Mouse (Mus musculus) E14TG2a.4 (cell line): ENCODE data around the gene Clybl.

Source experiments
- H3K27me3 ChIP-seq: 2 replicates; pipeline ENCODE4 v1.6.1; 2014; ENCODE audit warnings: low read length, control low read depth; ENCODE audit not compliant: insufficient read depth
- H3K36me3 ChIP-seq: 2 replicates; pipeline ENCODE4 v1.6.1; 2014; ENCODE audit warnings: low read length, control low read depth; ENCODE audit not compliant: insufficient read depth
- H3K4me1 ChIP-seq: replicated peaks from 2 replicates; pipeline ENCODE4 v1.6.1; 2014; ENCODE audit warnings: low read depth, low read length, control low read depth
- H3K4me3 ChIP-seq: replicated peaks from 2 replicates; pipeline ENCODE4 v1.5.1; 2014; ENCODE audit warnings: mild to moderate bottlenecking, low read length
- H3K9me3 ChIP-seq: 2 replicates; pipeline ENCODE4 v1.6.1; 2014; ENCODE audit warnings: low read length, control low read depth
- CTCF ChIP-seq: conservative IDR thresholded peaks from 2 replicates; pipeline ENCODE4 v1.5.1; 2014; ENCODE audit warnings: low read length
- NANOG ChIP-seq: IDR thresholded peaks from 2 replicates; pipeline ENCODE4 v1.6.1; 2014; ENCODE audit warnings: borderline replicate concordance, low read length, mixed read lengths
- POU5F1 ChIP-seq: IDR thresholded peaks from 2 replicates; pipeline ENCODE4 v1.6.1; 2014; ENCODE audit warnings: low read length, borderline replicate concordance

Clybl gene

DNA sequence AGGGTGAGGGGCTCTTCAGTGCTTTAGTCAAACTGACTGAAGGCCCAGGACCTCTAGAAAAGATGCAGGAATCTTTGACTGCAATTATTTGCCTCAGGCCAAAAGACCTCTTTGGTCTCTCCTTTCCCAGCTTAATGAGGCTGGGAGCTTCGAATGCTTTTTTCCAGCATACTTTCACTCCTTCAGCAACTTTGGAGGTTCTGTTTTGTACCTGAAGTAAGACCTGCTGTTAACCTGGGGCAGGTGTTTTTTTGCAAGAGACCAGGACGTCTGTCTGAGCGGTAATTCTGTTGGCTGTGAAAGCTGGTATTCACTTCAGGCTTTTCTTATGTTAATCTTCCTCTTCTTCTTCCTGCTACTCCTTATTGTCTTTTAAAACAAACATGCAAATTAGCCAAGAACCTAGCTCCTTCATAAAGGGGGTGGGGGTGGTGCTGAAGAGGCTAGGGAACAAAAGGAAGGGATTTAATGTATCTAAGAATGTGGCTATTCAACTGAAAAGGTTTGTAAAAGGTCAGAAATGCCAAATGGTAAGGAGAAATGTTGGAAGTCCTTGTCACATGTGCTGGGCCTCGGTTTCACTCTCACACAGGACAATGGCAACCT is 234.8 kb downstream of the Clybl start:
- no peaks in the 10 kb centered on the region for H3K9me3 ChIP-seq
- no peaks in the 10 kb centered on the region for H3K36me3 ChIP-seq
- peaks cover 81% of the 10 kb centered on the region for H3K4me1 ChIP-seq
- TF ChIP-seq CTCF (no peak), NANOG (peak; percentile 35; the same call in 1 of the 2 replicates), POU5F1 (peak; percentile 49; the same call in 1 of the 2 replicates)
- no peaks in the 10 kb centered on the region for H3K27me3 ChIP-seq
- 0 out of 2 replicates have a peak overlapping the region, but pooled peaks have one; percentile 14 for H3K4me3 ChIP-seq

- H3K36me3 ChIP-seq = no peaks in the 10 kb centered on the region
- H3K4me1 ChIP-seq = peaks cover 56% of the 10 kb centered on the region
- TF ChIP-seq NANOG (no peak), CTCF (no peak), POU5F1 (no peak)
- no peaks in the 10 kb centered on the region for H3K27me3 ChIP-seq
- H3K9me3 ChIP-seq = no peaks in the 10 kb centered on the region
- no peak overlapping the region for H3K4me3 ChIP-seq
Observed at GRCm38 (mm10) chr14:122424441-122424840, 242.9 kb downstream of the Clybl start.

GRCm38 (mm10) chr14:122426529-122427203 is 245.2 kb downstream of the Clybl start:
- Histone ChIP-seq H3K4me3 (no peak overlapping the region), H3K4me1 (peaks cover 44% of the 10 kb centered on the region), H3K27me3 (no peaks in the 10 kb centered on the region), H3K36me3 (no peaks in the 10 kb centered on the region), H3K9me3 (no peaks in the 10 kb centered on the region)
- TF ChIP-seq POU5F1 (no peak), CTCF (no peak)

DNA sequence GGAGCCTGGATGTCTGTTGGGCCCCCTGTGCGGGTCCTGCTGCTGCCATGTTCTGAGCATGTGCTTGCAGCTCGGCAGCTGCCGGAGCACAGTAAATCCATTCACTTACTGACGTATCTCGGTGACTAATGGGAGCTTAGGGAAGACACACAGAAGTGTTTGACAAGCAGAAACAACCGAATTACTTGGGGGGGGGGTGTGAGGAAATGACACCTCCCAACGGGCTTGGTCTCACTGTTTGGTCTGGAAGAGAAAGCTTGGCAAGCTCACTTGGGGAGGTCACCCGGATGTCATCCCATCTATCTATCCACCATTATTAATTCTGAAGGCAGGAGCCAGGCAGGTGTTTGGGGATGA is 245.7 kb downstream of the Clybl start:
- no peaks in the 10 kb centered on the region for H3K27me3 ChIP-seq

DNA sequence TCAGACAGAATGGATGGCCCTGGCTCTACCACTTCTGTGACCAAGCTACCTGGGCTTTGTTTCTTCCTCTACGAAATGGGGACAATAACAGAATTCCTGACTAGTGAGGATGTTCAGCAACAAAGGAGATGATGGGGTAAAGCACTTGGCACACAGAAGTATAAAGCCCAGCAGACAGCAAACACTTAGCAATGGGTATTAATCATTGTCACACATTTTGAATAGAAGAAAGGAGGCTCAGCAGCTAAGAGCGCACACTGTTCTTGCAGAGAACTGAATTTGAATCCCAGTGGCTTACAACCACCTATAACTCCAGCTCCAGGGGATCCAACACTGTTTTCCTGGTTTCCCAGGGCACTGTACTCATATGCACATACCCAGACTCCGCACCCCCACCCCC is 246.2 kb downstream of the Clybl start:
- Histone ChIP-seq H3K4me1 (peaks cover 44% of the 10 kb centered on the region), H3K36me3 (no peaks in the 10 kb centered on the region), H3K4me3 (no peak overlapping the region), H3K27me3 (no peaks in the 10 kb centered on the region), H3K9me3 (no peaks in the 10 kb centered on the region)
- TF ChIP-seq CTCF = no peak
- no peak for TF ChIP-seq NANOG
- TF ChIP-seq POU5F1 = no peak

More for the DNA sequence above, 245.7 kb downstream of the Clybl start:
- Histone ChIP-seq H3K9me3 (no peaks in the 10 kb centered on the region), H3K36me3 (no peaks in the 10 kb centered on the region), H3K4me1 (peaks cover 44% of the 10 kb centered on the region), H3K4me3 (no peak overlapping the region)
- TF ChIP-seq NANOG (no peak), POU5F1 (no peak), CTCF (no peak)

- TF ChIP-seq POU5F1 (no peak), NANOG (peak; percentile 29; the same call in 1 of the 2 replicates)
- no peaks in the 10 kb centered on the region for H3K9me3 ChIP-seq
- no peak overlapping the region for H3K4me3 ChIP-seq
- H3K27me3 ChIP-seq = peaks cover 24% of the 10 kb centered on the region
- H3K4me1 ChIP-seq = peaks cover 46% of the 10 kb centered on the region
- no peaks in the 10 kb centered on the region for H3K36me3 ChIP-seq
Observed at GRCm38 (mm10) chr14:122432558-122432957, 251.1 kb downstream of the Clybl start.

- H3K27me3 ChIP-seq = peaks cover 25% of the 10 kb centered on the region
- H3K9me3 ChIP-seq = no peaks in the 10 kb centered on the region
- no peaks in the 10 kb centered on the region for H3K36me3 ChIP-seq
- peak; percentile 98 for TF ChIP-seq NANOG
- no peak for TF ChIP-seq CTCF
- TF ChIP-seq POU5F1 = no peak
- H3K4me3 ChIP-seq = peak overlapping the region; percentile 41
- H3K4me1 ChIP-seq = peaks cover 43% of the 10 kb centered on the region
Observed at GRCm38 (mm10) chr14:122434039-122434438, 252.5 kb downstream of the Clybl start.

- TF ChIP-seq CTCF (no peak), POU5F1 (no peak), NANOG (no peak)
- H3K9me3 ChIP-seq = no peaks in the 10 kb centered on the region
- no peaks in the 10 kb centered on the region for H3K36me3 ChIP-seq
- H3K4me1 ChIP-seq = peaks cover 32% of the 10 kb centered on the region
- peaks cover 31% of the 10 kb centered on the region for H3K27me3 ChIP-seq
- no peak overlapping the region for H3K4me3 ChIP-seq
Observed at GRCm38 (mm10) chr14:122436850-122437249, 255.3 kb downstream of the Clybl start.
